Mouse (Mus musculus) adrenal gland, adult 2 months (tissue): ENCODE data around the gene Stap1. TPM values are rescaled to one million over a fixed set of nuclear protein-coding genes. Genes with fewer than 3 reads are reported as not detected.

ENCODE experiments used
- DNase-seq: peaks from one replicate; pipeline ENCODE4 v3.0.0; 2021
- polyA plus RNA-seq: library from polyadenylated mRNA; depleted of rRNA; stranded (reverse); fragments of >200 nt; gene quantifications from 2 replicates; pipeline ENCODE4 v1.2.3, GENCODE M21; 2012; rRNA removed
- total RNA-seq, 2 experiments: library from RNA; stranded (reverse); gene quantifications; 2 replicates each; pipeline ENCODE4 v1.2.3; 2021

Gene Stap1
- total and polyA plus RNA-seq, 3 experiments: 0.26 to 1.5 TPM; not detected in 1

GRCm38 (mm10) chr5:86128749-86129148 lies 57.2 kb downstream of the Stap1 start:
- DNase-seq: no peak

- no peak for DNase-seq
Measured at GRCm38 (mm10) chr5:86129828-86130227, 58.3 kb downstream of the Stap1 start.

Other genes with a start within 250 kb of the Stap1 start
- gene Cenpc1, start 6.2 kb upstream of the Stap1 start, total RNA-seq: 10 to 100 TPM; 13.6 to 16.1 TPM
- 3.6 and 5.2 TPM in 2 replicates for gene Cenpc1, start 6.2 kb upstream of the Stap1 start, polyA plus RNA-seq
- 10 to 100 TPM; 16.1 to 23.4 TPM for gene Uba6, start 101.1 kb downstream of the Stap1 start, total RNA-seq
- 0.28 and 0.29 TPM in 2 replicates for gene Uba6, start 101.1 kb downstream of the Stap1 start, polyA plus RNA-seq
- under 1 TPM; 0.20 to 0.35 TPM for gene Gnrhr, start 126.2 kb downstream of the Stap1 start, total RNA-seq
- gene Gnrhr, start 126.2 kb downstream of the Stap1 start, polyA plus RNA-seq: 0.08 and 0.17 TPM in 2 replicates
- not detected for gene Tmprss11c, start 217.6 kb downstream of the Stap1 start, total RNA-seq
- gene Tmprss11c, start 217.6 kb downstream of the Stap1 start, polyA plus RNA-seq: not detected in 2 replicates